Mouse (Mus musculus): ENCODE results near the gene Gfer. TPM values are rescaled to one million over a fixed set of nuclear protein-coding genes. Genes with fewer than 3 reads are reported as not detected.
A peak's percentile ranks its signal among the peaks of the same experiment; 100 is the strongest.
"Not testable (repeated sequence)": the region's sequence is repeated elsewhere in the genome, so short reads cannot be mapped to it uniquely, and the experiment has no call there.

Gfer gene
- total RNA-seq, 2 experiments from 2014 or later = 18.5 to 19.8 TPM

DNA sequence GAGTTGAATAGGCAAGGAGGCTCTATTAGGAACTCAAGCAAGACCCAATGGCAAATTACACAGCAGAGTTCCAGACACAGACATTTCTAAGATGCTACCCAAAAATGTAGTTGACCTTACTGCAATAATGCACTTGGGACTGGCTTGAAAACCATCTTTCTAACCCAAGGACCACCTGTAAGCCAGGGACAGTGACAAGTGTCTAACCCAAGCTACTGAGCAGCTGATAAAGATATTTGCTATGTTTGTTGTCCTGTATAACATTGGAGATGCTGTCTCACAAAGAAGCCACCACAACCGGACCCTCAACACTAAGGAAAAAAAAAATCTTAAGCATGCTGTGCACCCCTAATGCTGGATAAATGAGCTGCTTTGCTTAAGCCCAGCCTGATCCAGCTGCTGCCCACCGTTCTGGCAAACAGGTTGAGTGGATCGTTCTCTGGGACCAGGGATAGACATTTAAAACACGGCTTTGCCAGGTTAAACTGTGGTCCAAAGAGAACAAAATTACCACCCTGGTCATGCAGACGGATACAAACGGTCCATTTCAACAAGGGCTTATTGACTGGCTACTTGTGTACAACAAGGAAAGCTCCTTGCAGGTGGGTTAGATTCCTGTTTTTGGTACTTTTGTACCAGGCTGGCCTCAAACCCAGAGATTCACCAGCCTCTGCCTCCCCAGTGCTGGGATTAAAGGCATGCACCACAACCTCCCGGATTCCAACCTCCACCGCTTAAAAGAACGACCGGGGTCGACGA is 27.3 kb upstream of the Gfer start:
- DNase-seq (ENCODE audit: low spot score in 2 of 2) = no peak

- DNase-seq (ENCODE audit: low spot score in 2 of 2) = no peak
These were observed 26.4 kb upstream of the Gfer start for GRCm38 (mm10) chr17:24722220-24722924.

GRCm38 (mm10) chr17:24721383-24721955 is 25.5 kb upstream of the Gfer start:
- DNase-seq (ENCODE audit: low spot score in 2 of 2) = not testable (repeated sequence)

GRCm38 (mm10) chr17:24720616-24721015 is 24.7 kb upstream of the Gfer start:
- not testable (repeated sequence) for DNase-seq (ENCODE audit: low spot score in 2 of 2)

DNA sequence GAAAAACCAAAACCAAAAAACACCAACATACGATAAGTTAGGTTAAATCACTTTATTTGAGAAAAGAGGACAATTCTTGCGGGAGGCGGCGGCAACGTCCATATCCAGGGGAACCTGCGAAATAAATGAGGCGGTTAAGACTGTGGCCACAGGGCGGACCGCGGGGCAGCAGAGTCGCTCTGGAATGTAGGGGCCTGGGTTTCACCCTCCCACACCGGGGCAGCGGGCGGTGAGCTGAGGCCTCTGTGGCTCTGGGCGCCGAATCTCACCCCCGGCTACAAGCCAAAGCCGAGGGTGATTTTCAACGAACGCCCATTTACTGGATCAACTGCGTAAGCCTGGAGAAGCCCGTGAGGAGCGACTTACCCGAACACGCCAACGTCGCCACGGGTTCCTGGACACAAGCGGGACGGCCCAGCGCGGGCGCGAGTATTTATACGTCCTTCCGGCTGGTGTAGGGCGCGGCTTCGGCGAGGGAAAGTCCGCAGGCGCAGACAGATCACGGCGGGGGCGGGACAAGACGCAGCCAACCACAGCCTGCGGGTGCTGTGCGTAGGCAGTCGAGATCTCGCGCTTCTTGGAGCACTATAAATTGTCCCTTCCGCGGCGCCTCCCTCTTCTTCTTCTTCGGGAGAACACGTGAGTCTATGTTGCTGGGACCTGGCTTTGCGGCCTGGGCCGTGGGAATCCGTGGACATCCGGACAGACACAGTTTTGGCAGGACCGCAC is 23.7 kb upstream of the Gfer start:
- DNase-seq (ENCODE audit: low spot score in 2 of 2) = peak; percentile 96 to 99

GRCm38 (mm10) chr17:24718938-24719337 is 23.0 kb upstream of the Gfer start:
- not testable (repeated sequence) for DNase-seq (ENCODE audit: low spot score in 2 of 2)

DNA sequence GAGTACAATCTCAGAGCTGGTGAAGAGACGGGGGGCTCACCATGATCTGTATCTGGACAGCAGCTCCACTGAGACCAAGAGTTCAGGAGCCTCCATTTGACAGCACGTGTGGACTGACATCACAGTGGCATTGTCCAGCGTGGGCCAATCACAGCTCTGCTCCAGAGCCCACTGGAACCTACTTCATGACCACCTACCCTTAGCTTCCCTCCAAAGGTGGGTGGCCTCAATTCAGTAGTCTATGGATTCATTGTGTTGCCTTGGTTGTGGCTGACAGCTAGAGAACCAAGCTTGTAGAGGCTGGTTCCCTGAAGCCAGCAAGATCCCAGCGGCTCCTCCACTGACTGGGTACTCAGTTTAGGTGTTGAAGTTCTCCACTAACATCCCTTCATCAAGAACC is 22.0 kb upstream of the Gfer start, which contains the start of the genes Rnf151 and Rps2:
Gene Rnf151, minus strand, starts transcription at position 121 of the 400 bp plus-strand sequence.
Gene Rps2, plus strand, starts transcription at position 174 of the 400 bp plus-strand sequence.
- no peak for DNase-seq (ENCODE audit: low spot score in 2 of 2)

GRCm38 (mm10) chr17:24716166-24716682 is 20.3 kb upstream of the Gfer start:
- DNase-seq (ENCODE audit: low spot score in 2 of 2) = no peak

DNA sequence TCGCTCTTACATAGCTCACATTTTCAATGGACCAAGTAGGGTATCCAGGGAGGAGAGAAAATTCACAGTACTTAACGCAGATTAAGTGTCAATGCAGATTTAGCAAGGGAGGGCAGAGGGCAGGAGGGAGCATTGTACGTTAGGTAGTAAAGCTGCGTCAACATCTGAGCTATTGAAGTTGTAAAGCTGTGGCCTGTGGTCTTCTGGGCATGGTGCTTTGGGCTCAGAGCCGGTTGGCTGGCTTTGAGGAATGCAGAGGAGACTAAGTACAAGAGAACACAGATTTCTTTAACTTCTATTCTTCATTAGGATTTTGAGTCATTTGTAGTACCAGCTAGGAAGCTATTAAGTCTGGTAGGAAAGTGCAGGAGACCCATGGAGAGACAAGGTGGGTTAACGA is 19.6 kb upstream of the Gfer start:
- DNase-seq (ENCODE audit: low spot score in 2 of 2) = no peak

- DNase-seq (ENCODE audit: low spot score in 2 of 2) = no peak
These were observed 12.7 kb upstream of the Gfer start for GRCm38 (mm10) chr17:24708646-24709045.

DNA sequence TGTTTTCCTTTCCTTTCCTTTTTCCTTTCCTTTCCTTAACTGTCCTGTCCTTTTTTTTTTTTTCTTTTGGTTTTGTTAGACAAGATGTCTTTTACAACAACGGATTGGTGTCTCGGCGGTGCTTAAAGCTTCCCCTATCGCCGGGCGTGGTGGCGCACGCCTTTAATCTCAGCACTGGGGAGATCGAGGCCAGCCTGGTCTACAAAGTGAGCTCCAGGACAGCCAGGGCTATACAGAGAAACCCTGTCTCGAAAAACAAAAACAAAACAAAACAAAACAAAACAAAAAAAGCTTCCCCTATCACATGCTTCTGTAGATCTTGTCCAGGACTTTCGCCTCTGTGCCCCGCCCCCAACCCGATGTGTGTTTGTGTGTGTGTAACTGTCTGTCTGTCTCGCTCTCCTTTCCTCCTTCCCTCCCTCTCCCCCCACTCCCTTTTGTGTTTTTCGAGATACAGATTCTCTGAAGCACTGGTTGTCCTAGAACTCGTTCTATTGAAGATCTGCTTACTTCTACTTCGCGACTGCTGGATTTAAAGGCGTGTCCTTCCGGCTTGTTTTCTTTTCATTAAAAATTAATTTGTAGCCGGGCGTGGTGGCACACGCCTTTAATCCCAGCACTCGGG is 12.0 kb upstream of the Gfer start:
- no peak for DNase-seq (ENCODE audit: low spot score in 2 of 2)

DNA sequence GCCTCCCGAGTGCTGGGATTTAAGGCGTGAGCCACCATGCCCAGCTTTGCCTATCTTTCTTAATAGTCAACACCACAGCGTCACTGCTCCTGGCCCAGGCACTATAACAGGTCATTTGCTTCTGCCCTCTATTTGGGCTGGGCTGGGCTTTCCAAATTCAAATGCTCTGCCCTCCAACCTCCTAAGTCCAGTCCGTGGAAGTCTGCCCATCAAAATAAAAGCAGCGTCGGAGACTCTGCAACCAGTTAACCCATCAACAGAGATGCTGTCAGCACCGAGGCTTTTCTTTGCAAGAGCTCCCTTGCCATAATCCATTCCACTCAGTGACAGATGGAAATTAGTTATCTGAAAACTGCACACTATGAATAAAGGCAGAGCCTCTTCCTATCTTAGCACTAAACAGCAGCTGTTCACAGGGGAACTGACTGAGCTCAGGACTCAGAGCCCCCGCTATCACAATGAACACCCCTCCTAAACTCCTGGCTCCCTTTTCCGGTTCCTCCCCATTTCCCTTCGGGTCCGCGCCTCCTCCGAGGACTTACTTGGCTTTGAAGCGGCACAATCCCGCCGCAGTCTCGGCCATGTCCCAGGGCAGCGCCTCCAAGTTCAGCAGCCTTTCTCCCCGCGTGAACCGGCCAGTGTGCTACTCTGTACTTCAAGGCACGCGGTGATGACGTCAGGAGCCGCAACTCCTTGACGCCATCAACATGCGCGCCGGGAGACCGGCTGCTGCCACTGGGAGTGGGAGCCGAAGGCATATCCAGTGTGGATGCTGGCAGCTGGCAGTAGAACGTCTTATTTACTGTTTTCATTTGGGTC is 11.2 kb upstream of the Gfer start, which contains the start of gene Tbl3:
Gene Tbl3, minus strand, starts transcription at position 679 of the 819 bp plus-strand sequence.
- peak; percentile 94 to 95 for DNase-seq (ENCODE audit: low spot score in 2 of 2)

DNA sequence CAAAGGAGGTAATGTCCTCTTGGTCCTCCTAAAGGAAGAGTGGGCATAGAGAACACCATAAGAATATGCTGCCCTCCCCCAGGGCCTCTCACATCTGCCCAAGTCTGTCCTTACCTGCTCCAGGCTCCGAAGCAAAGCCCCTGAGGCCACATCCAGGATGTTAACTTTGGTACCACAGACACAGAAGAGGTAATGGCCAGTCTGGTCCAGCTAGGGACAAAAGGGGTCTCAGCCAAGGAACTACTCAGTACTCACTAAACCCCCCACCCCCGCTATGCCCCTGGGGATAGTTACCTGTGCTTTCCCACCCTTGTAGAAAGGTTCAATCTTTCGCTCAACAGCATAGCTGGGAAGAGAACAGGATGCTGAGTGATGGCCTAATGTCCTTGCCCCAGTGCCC is 9.9 kb upstream of the Gfer start:
- DNase-seq (ENCODE audit: low spot score in 2 of 2) = no peak

DNA sequence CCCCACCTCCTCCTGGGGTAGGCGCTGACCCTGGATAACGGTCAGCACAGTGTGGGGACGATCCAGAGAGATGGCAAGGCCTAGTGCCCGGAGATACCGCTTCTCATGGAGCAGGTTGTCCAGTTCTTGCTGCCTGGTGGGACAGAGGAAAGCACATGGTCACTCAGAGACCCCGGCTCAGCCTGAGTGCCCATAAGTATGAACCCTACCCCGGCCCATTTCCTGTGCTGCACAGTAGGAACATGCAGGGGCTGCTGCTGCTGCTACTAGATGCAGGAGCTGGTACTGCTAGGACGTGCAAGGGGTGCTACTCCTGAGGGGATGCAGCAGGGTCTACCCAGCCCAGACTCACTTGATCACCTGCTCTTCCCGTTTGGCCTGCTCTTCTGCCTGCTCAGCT is 5.3 kb upstream of the Gfer start:
- DNase-seq (ENCODE audit: low spot score in 2 of 2) = no peak

DNA sequence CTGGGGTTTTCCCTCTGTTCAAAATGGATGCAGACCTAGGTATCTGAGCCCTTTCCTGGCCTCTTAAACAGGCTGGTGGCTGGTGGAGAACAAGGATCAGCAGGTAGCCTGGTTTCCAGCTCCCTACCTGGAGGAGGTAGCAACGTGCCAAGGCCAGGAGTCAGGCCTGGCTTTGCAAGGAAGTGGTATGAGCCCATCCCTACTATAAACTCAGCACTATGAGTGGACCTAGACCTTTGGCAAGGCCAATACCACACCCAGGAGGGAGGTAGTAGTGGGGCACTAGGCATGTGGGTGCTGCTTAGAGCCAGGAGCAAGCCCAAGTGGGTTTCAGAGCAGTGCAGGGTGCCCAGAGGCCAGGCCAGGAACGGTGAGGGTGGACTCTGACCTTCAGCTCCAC is 3.5 kb upstream of the Gfer start:
- DNase-seq (ENCODE audit: low spot score in 2 of 2) = no peak

DNA sequence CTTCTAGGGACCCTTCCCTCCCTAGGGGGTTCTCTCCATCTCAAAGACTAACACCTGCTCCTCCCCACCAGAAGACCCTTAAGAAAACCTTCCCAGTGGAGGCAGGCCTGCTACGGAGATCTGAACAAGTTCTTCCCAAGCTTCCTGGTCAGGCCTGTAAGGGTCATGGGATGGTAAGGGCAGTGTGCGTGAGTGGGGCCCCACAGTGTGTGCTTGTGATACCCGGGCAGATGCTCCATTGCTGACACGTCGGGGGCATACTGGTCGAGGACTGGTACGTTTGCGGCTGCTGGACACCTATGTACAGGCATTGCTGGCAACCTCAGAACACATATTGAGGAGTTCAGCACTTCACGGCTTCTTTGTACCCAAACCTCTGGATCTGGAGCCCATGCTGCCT is 2.8 kb upstream of the Gfer start:
- no peak for DNase-seq (ENCODE audit: low spot score in 2 of 2)

- DNase-seq (ENCODE audit: low spot score in 2 of 2) = no peak
These were observed 2.0 kb upstream of the Gfer start for GRCm38 (mm10) chr17:24697985-24698384.

GRCm38 (mm10) chr17:24695326-24696010 is 488 bp downstream of the Gfer start:
- no peak for DNase-seq (ENCODE audit: low spot score in 2 of 2)

- DNase-seq (ENCODE audit: low spot score in 2 of 2) = no peak
These were observed 3.6 kb downstream of the Gfer start for GRCm38 (mm10) chr17:24692385-24692784.

Measured in layer of hippocampus, postnatal 14 days (tissue).